Mouse (Mus musculus) bone marrow, adult 2 months (tissue): Measurements from ENCODE around the gene Amh.
A peak's percentile ranks its signal among the peaks of the same experiment; 100 is the strongest.

Source experiments
- CTCF ChIP-seq: fragments of 200-500 bp; IDR thresholded peaks from 2 replicates; pipeline ENCODE4 v1.5.1; 2011; ENCODE audit warnings: low read length, control low read depth; ENCODE audit not compliant: control insufficient read depth, insufficient read depth
- POLR2A ChIP-seq: fragments of 200-500 bp; IDR thresholded peaks from 2 replicates; pipeline ENCODE4 v1.6.1; 2011; ENCODE audit warnings: low read depth, mild to moderate bottlenecking, control low read depth, low read length, borderline replicate concordance; ENCODE audit not compliant: control insufficient read depth

DNA sequence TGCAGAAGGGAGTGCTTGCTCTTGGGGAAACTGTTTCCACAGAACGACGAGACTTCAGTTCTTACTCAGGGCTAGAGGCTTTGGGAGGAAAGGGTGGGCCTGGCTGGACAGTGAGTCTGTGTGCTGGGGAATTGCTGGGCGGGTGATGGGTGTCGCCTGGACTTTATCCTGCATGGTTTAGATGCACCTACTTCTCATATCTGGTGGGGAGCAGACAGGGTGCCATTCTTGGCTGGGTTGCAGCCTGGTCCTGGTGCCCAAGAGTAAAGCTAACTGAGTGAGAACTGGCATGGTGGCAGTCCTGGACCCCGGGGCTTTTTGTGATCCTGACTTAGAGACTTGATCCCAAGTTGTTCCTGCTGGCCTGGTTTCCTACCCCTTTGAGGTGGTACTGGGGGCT is 51.9 kb downstream of the Amh start:
- TF ChIP-seq POLR2A (peak; percentile 71), CTCF (no peak)
